Mouse (Mus musculus): ENCODE results near the gene Il7r.

- TF ChIP-seq POLR2A (IDR thresholded peaks at IDR 0.05; ENCODE audit: extremely low read depth, insufficient read depth, low read length), result no peak
- TF ChIP-seq CTCF (IDR thresholded peaks at IDR 0.05; ENCODE audit: low read depth, low read length), result no peak
Observed at GRCm38 (mm10) chr15:9526412-9526811, 3.6 kb downstream of the Il7r start.

Measured in liver, adult 2 months (tissue).